Mouse (Mus musculus) MEL (cell line): Measurements from ENCODE around the gene Cdk7. TPM values are rescaled to one million over a fixed set of nuclear protein-coding genes. Genes with fewer than 3 reads are reported as not detected.
"Not testable (repeated sequence)": the region's sequence is repeated elsewhere in the genome, so short reads cannot be mapped to it uniquely, and the experiment has no call there.

Experiments
- DNase-seq: peaks from one replicate; pipeline ENCODE4 v3.0.0; 2011; ENCODE audit warnings: low read depth, low spot score
- H3K27ac ChIP-seq: 2 replicates; pipeline ENCODE4 v1.5.1; 2012; ENCODE audit warnings: low read depth, mild to moderate bottlenecking, control low read depth, low read length, moderate library complexity; ENCODE audit not compliant: control insufficient read depth
- H3K27me3 ChIP-seq, 2 experiments: fragments of 150-350 bp in 1 of 2; sonication (generic) in 1 of 2; 2 replicates each; pipeline ENCODE4 v1.6.1; 2012; ENCODE audit warnings: low read length in 2 of 2, mild to moderate bottlenecking in 2 of 2, improper control_type of control experiment in 1 of 2, moderate library complexity in 1 of 2; ENCODE audit not compliant: insufficient read depth in 2 of 2, control insufficient read depth in 1 of 2
- H3K36me3 ChIP-seq, 2 experiments: 2 replicates each; pipeline ENCODE4 v1.6.1; 2012 to 2014; ENCODE audit warnings: low read length in 2 of 2, improper control_type of control experiment in 1 of 2, inconsistent platforms in 1 of 2, mild to moderate bottlenecking in 1 of 2; ENCODE audit not compliant: insufficient read depth in 2 of 2, control insufficient read depth in 1 of 2
- H3K4me1 ChIP-seq, 2 experiments: fragments of 150-350 bp in 1 of 2; sonication (generic) in 1 of 2; 2 replicates each; pipeline ENCODE4 v1.6.1; 2012; ENCODE audit warnings: low read length in 2 of 2, improper control_type of control experiment in 1 of 2, mild to moderate bottlenecking in 1 of 2; ENCODE audit not compliant: insufficient read depth in 2 of 2, control insufficient read depth in 1 of 2
- H3K4me3 ChIP-seq, 2 experiments: fragments of 150-350 bp in 1 of 2; sonication (generic) in 1 of 2; 2 replicates each; pipeline ENCODE4 v1.5.1; 2012; ENCODE audit warnings: low read depth in 2 of 2, low read length in 2 of 2, mild to moderate bottlenecking in 2 of 2, moderate library complexity in 2 of 2, control low read depth in 1 of 2, improper control_type of control experiment in 1 of 2; ENCODE audit not compliant: control insufficient read depth in 1 of 2, insufficient read depth in 1 of 2
- H3K79me2 ChIP-seq: 2 replicates; pipeline ENCODE4 v1.6.1; 2012; ENCODE audit warnings: mild to moderate bottlenecking, low read length, moderate library complexity; ENCODE audit not compliant: control insufficient read depth, poor library complexity, insufficient read depth
- H3K9ac ChIP-seq: 2 replicates; pipeline ENCODE4 v1.6.1; 2012; ENCODE audit warnings: low read depth, mild to moderate bottlenecking, control low read depth, low read length, moderate library complexity; ENCODE audit not compliant: control insufficient read depth, poor library complexity, severe bottlenecking
- H3K9me3 ChIP-seq: fragments of 150-350 bp; sonication (generic); replicated peaks from 2 replicates; pipeline ENCODE4 v1.6.1; 2012; ENCODE audit warnings: mild to moderate bottlenecking, low read length, improper control_type of control experiment, moderate library complexity; ENCODE audit not compliant: insufficient read depth
- BHLHE40 ChIP-seq: IDR thresholded peaks from 2 replicates; pipeline ENCODE4 v1.6.1; 2012; ENCODE audit warnings: low read depth, mild to moderate bottlenecking, inconsistent platforms, low read length, improper control_type of control experiment, borderline replicate concordance
- CHD1 ChIP-seq: IDR thresholded peaks from 2 replicates; pipeline ENCODE4 v1.6.1; 2012; ENCODE audit warnings: low read depth, mild to moderate bottlenecking, inconsistent platforms, low read length, improper control_type of control experiment
- CHD2 ChIP-seq: IDR thresholded peaks from 2 replicates; pipeline ENCODE4 v1.6.1; 2011; ENCODE audit warnings: low read length, improper control_type of control experiment
- CTCF ChIP-seq, 3 experiments: IDR thresholded peaks in 2 of 3; conservative IDR thresholded peaks in 1 of 3; 2 replicates each; pipeline ENCODE4 v1.5.1; 2011 to 2012; ENCODE audit warnings: low read length in 3 of 3, low read depth in 2 of 3, mild to moderate bottlenecking in 2 of 3, improper control_type of control experiment in 1 of 3, inconsistent platforms in 1 of 3, mixed read lengths in 1 of 3, moderate library complexity in 1 of 3; ENCODE audit not compliant: control insufficient read depth in 1 of 3, insufficient read depth in 1 of 3, poor library complexity in 1 of 3, severe bottlenecking in 1 of 3
- EP300 ChIP-seq, 2 experiments: IDR thresholded peaks; 2 replicates each; pipeline ENCODE4 v1.6.1; 2011; ENCODE audit warnings: improper control_type of control experiment in 2 of 2, low read length in 2 of 2, low read depth in 1 of 2, mild to moderate bottlenecking in 1 of 2
- ETS1 ChIP-seq: IDR thresholded peaks from 2 replicates; pipeline ENCODE4 v1.6.1; 2012; ENCODE audit warnings: low read depth, mild to moderate bottlenecking, inconsistent platforms, low read length, improper control_type of control experiment, moderate library complexity
- MAFK ChIP-seq: IDR thresholded peaks from 2 replicates; pipeline ENCODE4 v1.6.1; 2011; ENCODE audit warnings: low read depth, mild to moderate bottlenecking, low read length, improper control_type of control experiment, borderline replicate concordance
- MAZ ChIP-seq: IDR thresholded peaks from 2 replicates; pipeline ENCODE4 v1.6.1; 2012; ENCODE audit warnings: low read depth, mild to moderate bottlenecking, inconsistent platforms, low read length, improper control_type of control experiment
- NELFE ChIP-seq: IDR thresholded peaks from 2 replicates; pipeline ENCODE4 v1.6.1; 2011; ENCODE audit warnings: low read depth, low read length, improper control_type of control experiment
- POLR2A ChIP-seq, 2 experiments: IDR thresholded peaks; 2 replicates each; pipeline ENCODE4 v1.6.1; 2011 to 2012; ENCODE audit warnings: low read length in 2 of 2, mild to moderate bottlenecking in 2 of 2, control low read depth in 1 of 2, improper control_type of control experiment in 1 of 2, low read depth in 1 of 2, moderate library complexity in 1 of 2; ENCODE audit not compliant: control insufficient read depth in 1 of 2, insufficient read depth in 1 of 2, poor library complexity in 1 of 2
- POLR2AphosphoS5 ChIP-seq: IDR thresholded peaks from 2 replicates; pipeline ENCODE4 v1.6.1; 2012; ENCODE audit warnings: low read depth, borderline replicate concordance, mild to moderate bottlenecking, inconsistent platforms, low read length, moderate library complexity, mixed read lengths
- TAL1 ChIP-seq: IDR thresholded peaks from 2 replicates; pipeline ENCODE4 v1.6.1; 2012; ENCODE audit warnings: mild to moderate bottlenecking, inconsistent platforms, low read length, moderate library complexity, mixed read lengths
- TBP ChIP-seq: IDR thresholded peaks from 2 replicates; pipeline ENCODE4 v1.8.0; 2011; ENCODE audit warnings: low read depth, low read length, improper control_type of control experiment
- polyA plus RNA-seq, 2 experiments: library from polyadenylated mRNA; stranded (reverse) in 1 of 2; unstranded in 1 of 2; fragments of >175 nt in 1 of 2; fragments of >200 nt in 1 of 2; gene quantifications; 2 replicates each; pipeline versions ENCODE4 v1.2.1 to v1.2.4; 2012; ENCODE audit warnings: low replicate concordance in 2 of 2, low read depth in 1 of 2; ENCODE audit not compliant: insufficient read length in 2 of 2, insufficient read depth in 1 of 2, missing spikeins in 1 of 2
- total RNA-seq: library from RNA; depleted of rRNA; stranded (reverse); fragments of 300-350 nt; gene quantifications from 2 replicates; pipeline ENCODE4 v1.2.3, GENCODE M21; 2012

Gene Cdk7
- total and polyA plus RNA-seq, 3 experiments, result 67.7 to 87.1 TPM; not detected in 1

DNA sequence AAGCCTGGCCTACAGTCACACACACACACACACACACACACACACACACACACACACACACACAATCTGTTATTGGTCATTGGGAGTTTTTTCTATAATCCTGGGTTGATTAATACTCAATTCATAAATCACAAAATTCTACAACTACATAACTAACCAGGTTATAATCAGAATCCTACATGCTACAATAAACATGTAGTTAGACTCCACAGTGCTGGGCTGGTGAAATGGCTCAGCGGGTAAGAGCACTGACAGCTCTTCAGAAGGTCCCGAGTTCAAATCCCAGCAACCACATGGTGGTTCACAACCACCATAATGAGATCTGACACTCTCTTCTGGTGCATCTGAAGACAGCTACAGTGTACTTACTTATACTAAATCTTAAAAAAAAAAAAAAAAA is 2.0 kb upstream of the Cdk7 start:
- Histone ChIP-seq H3K79me2 (peaks cover 26% of the 10 kb centered on the region), H3K27ac (no peak overlapping the region), H3K9ac (no peak overlapping the region), H3K4me3 (no peak overlapping the region), H3K36me3 (peaks cover 0 to 20% of the 10 kb centered on the region in 2 experiments; a peak in 3 of 4 replicates), H3K4me1 (peaks cover 0 to 8% of the 10 kb centered on the region in 2 experiments; a peak in 2 of 4 replicates), H3K9me3 (no peaks in the 10 kb centered on the region), H3K27me3 (no peaks in the 10 kb centered on the region)
- no peak for DNase-seq
- TF ChIP-seq CHD2 (no peak), TBP (peak; percentile 75), MAFK (no peak), TAL1 (no peak), NELFE (no peak), MAZ (no peak)

- peak overlapping the region; percentile 88 for H3K27ac ChIP-seq
- TF ChIP-seq TBP (0 out of 2 replicates have a peak, but pooled peaks have one; percentile 27), CTCF (IDR thresholded peaks at IDR 0.05 in 2 of 3, conservative IDR thresholded peaks at IDR 0.05 in 1 of 3; ENCODE audit: control insufficient read depth in 1 of 3, insufficient read depth in 1 of 3, low read depth in 2 of 3, low read length in 3 of 3, poor library complexity in 1 of 3, severe bottlenecking in 1 of 3) (peak in 1 of 3 experiments; percentile 20; a peak in 1 of 6 replicates)
- peak overlapping the region in 1 of 2 experiments; percentile 86; a peak in 3 of 4 replicates for H3K4me3 ChIP-seq
These were observed 815 bp upstream of the Cdk7 start for GRCm38 (mm10) chr13:100731462-100732046.

GRCm38 (mm10) chr13:100730153-100730860 is 432 bp downstream of the Cdk7 start:
- no peak for DNase-seq
- H3K27ac ChIP-seq, result peak overlapping the region; percentile 63

More at GRCm38 (mm10) chr13:100731462-100732046, 815 bp upstream of the Cdk7 start:
- not testable (repeated sequence) for H3K9me3 ChIP-seq, DNase-seq, H3K27me3 ChIP-seq, H3K4me1 ChIP-seq
- H3K79me2 ChIP-seq, result peaks cover 31% of the 10 kb centered on the region
- H3K9ac ChIP-seq, result peak overlapping the region; percentile 80
- H3K36me3 ChIP-seq, result peaks cover 2 to 25% of the 10 kb centered on the region in 2 experiments; a peak in 3 of 4 replicates

More at GRCm38 (mm10) chr13:100730153-100730860, 432 bp downstream of the Cdk7 start:
- Histone ChIP-seq H3K4me1 (peaks cover 6 to 12% of the 10 kb centered on the region in 2 experiments), H3K27me3 (no peaks in the 10 kb centered on the region), H3K79me2 (peaks cover 34% of the 10 kb centered on the region), H3K9me3 (no peaks in the 10 kb centered on the region), H3K4me3 (peak overlapping the region; percentile 69 to 86), H3K9ac (peak overlapping the region; percentile 77), H3K36me3 (peaks cover 2 to 34% of the 10 kb centered on the region in 2 experiments; a peak in 3 of 4 replicates)
- TF ChIP-seq BHLHE40 (no peak), POLR2A (IDR thresholded peaks at IDR 0.05; ENCODE audit: control insufficient read depth in 1 of 2, insufficient read depth in 1 of 2, low read depth in 1 of 2, low read length in 2 of 2, poor library complexity in 1 of 2) (peak in 1 of 2 experiments; percentile 56; a peak in 1 of 4 replicates), CHD1 (no peak; the same call in 1 of the 2 replicates), ETS1 (no peak), EP300 (IDR thresholded peaks at IDR 0.05; ENCODE audit: low read depth in 1 of 2, low read length in 2 of 2) (no peak), POLR2AphosphoS5 (no peak)
